Mouse (Mus musculus): Measurements from ENCODE around the gene Ch25h. TPM values are rescaled to one million over a fixed set of nuclear protein-coding genes. Genes with fewer than 3 reads are reported as not detected.

The Ch25h gene
- total RNA-seq, 2 experiments from 2014 or later: not detected

GRCm38 (mm10) chr19:34471703-34472102, 3.3 kb downstream of the Ch25h start:
- ATAC-seq (replicated peaks; ENCODE audit: poor library complexity): peak; percentile 30; the same call in 1 of the 2 replicates

GRCm38 (mm10) chr19:34468794-34469193, 6.2 kb downstream of the Ch25h start:
- no peak for ATAC-seq (replicated peaks; ENCODE audit: poor library complexity)

- ATAC-seq (replicated peaks; ENCODE audit: poor library complexity): no peak
Observed at GRCm38 (mm10) chr19:34468216-34468615, 6.7 kb downstream of the Ch25h start.

GRCm38 (mm10) chr19:34464453-34464852, 10.5 kb downstream of the Ch25h start:
- peak; percentile 48 for ATAC-seq (replicated peaks; ENCODE audit: poor library complexity)

DNA sequence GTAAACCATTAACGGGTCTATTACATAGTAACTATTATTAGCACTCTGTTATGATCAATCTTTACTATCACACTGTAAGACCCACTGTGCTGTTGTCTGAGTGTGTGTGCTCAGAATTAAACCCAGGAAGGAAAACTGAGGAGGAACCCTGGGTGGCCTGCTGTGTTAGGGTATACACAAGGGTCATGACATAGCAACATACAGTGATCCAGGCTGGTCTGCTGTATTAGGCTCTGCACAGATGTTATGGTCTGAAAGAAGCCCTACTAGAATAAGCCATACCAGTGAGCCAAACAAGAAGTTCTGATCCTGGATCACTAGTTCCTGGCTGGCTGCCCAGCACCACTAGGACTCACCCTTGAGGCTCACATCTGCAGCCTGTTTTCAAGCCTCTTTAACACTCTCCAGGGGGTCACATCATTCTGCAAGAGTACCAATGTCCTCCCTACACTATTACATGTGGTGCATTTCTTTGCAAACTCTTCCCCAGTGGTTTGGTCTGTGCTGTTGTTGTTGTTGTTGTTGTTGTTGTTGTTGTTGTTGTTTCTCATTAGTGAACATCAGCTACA, 13.4 kb downstream of the Ch25h start:
- no peak for ATAC-seq (replicated peaks; ENCODE audit: poor library complexity)

DNA sequence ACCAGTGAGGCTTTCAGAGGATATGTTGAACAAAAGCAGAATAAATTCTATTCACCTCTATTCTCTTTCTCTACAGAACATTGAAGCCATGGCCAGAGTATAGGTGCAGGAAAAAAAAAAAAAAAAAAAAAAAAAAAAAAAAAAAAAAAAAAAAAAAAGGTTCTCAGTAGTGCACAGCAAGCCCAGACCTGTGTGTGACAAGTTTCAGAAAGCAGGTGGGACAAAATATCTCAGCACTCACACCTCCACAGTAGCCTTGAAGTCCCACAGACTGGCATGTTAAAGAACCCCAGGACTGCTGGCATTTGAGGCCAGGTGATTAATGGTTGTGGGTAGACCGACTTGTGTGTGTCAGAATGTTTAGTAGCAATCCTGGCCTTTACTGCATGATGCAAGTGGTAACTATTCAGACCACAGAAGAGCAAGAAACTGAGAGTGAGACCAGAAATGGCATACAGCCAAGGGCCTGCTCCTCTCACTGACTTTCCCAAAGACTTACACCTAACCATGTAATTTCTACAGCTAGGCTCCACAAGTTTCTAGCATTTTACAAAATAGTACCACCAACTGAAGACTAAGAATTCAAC, 24.1 kb downstream of the Ch25h start:
- ATAC-seq (replicated peaks; ENCODE audit: poor library complexity): no peak

DNA sequence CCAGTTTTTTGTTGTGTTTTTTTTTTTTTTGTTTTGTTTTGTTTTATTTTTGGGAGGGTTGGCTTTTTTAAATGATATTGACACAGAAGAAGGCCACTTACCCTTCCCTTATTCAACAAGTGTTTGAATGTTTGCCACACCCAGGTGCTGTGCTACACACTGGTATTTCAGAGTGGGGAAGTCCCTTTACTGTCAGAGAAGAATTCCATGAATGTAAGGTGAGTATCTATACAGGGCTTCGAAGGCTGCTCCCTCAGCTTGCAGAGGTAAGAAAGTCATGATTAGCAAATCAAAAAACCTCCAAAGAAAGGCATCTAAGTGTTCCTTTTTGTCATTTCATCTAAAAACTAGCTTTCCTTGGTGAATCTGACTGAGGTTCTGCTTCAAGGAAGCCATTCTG, 26.1 kb downstream of the Ch25h start:
- ATAC-seq (replicated peaks; ENCODE audit: poor library complexity): no peak

DNA sequence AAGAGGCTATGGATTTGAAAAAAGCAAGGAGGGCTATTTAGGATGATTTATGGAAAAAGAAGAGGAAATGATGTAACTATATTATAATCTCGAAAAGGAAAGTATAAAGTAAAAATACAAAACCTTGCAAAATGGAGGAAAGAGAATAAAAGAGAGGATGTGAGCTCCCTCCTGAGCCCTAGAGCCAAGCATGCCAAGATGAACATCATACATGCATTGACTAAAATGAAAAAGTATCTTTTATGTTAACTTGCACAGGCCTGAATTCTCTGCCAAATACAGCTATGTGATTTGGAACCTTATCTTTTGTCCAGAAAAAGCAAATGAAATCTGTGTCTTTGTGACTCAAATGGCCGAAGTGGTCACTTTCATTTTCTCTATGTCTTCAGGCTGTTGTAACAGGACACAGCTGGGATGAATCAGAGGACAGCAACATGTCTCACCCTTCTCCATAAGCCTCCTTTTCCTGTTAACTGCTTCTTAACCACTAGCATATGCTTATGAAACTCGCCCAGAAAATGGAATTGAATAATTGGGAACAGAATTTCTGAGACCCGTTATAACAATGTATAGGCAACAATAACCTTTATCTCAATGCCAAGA, 29.5 kb downstream of the Ch25h start:
- peak; percentile 69 for ATAC-seq (replicated peaks; ENCODE audit: poor library complexity)

DNA sequence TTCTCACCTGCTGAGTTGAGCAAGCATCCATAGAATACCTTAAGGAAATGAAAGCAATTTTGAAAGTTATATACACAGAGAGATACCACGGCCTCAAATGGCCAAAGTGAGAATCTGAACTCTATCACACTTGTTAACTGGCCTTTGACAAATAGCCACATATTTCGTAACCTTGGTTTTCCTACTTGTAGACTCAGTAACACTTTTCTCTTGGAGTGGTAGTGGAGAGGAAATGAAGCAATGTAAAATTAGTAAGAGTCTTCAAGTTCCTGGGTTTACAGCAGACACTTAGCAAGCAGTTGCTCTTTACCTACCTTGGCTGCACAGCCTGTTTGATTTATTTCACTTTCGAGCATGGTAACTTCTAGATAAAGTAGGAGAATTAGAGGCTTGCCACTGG, 30.2 kb downstream of the Ch25h start:
- ATAC-seq (replicated peaks; ENCODE audit: poor library complexity): peak; percentile 40

DNA sequence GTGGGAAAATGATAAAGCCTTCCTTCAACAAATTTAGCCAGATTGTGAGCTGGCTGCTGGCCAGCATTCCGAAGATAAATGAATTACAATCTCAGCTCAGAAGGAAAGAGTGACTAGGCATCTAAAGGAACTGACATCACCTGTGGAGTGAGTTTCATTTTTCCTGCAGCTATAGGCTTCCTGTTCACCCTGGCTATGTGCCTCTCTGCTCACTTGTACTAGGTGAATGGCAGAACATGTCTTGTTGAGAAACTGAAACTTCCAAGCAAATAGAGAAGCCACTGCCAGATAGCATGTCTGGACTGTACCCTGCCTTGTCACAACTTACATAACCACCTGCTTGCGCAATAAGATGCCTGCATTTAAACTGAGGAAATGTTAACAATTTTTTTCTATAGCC, 33.0 kb downstream of the Ch25h start:
- ATAC-seq (replicated peaks; ENCODE audit: poor library complexity): peak; percentile 96

DNA sequence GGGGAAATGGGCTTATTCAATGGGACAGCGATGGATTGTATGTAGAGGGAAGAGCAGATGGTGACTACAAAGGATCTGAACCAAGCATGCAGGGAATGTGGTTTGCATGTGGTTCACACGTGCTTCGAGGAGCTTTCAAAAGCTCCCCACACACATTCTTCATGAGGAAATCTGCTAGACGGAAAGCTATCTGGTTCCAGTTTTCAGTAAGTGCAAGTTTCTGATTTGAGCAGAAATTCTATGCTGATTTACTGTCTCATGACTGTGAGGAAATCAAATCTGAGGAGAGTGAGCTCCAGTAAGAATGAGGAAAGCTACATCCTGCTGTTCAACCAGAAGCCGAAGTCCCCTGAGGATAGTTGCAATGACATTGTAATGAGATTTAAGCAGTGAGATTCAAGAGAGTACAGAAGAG, 39.8 kb downstream of the Ch25h start:
- ATAC-seq (replicated peaks; ENCODE audit: poor library complexity): no peak

GRCm38 (mm10) chr19:34431314-34431713, 43.6 kb downstream of the Ch25h start:
- no peak for ATAC-seq (replicated peaks; ENCODE audit: poor library complexity)

DNA sequence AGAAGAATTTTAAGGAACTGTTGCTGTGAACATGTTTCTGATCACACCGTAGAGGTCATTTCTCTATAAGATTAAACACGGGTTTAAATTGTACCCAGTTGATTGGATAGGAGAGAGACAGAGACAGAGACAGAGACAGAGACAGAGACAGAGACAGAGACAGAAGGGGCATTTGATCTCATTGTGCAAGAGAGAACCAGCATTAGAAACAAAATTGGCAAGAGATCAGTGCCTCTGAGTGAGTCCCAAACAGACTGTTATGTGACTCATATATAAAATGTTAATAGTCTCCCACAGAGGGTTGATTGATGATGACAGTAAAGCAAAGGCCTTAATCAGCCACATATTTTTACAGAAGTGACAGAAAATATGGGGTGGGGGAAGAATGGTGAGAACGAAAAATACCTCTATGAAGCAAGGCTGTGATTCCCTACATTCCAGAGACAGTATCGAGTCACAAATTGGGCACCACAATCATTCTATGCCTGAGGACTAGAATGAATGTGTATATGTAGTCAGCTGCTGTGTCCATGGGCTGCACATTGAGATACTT, 51.1 kb downstream of the Ch25h start:
- no peak for ATAC-seq (replicated peaks; ENCODE audit: poor library complexity)

Other genes starting within 250 kb of the Ch25h start
- gene Acta2, start 219.6 kb downstream of the Ch25h start, total RNA-seq (2015): 0.10 and 0.12 TPM in 2 replicates
- 0.17 TPM in 1 of 2 replicates, not detected in the other for gene Acta2, start 219.6 kb downstream of the Ch25h start, total RNA-seq (2017)
- 1.6 and 4.6 TPM in 2 replicates for gene Fas, start 184.5 kb downstream of the Ch25h start, total RNA-seq (2015)
- 1.3 and 2.3 TPM in 2 replicates for gene Fas, start 184.5 kb downstream of the Ch25h start, total RNA-seq (2017)
- gene Lipa, start 52.3 kb upstream of the Ch25h start, total RNA-seq (2015): 60.4 TPM in 2 replicates
- 30.9 and 32.4 TPM in 2 replicates for gene Lipa, start 52.3 kb upstream of the Ch25h start, total RNA-seq (2017)
- 7.7 and 8.0 TPM in 2 replicates for gene Ifit2, start 75.5 kb upstream of the Ch25h start, total RNA-seq (2015)
- 19.0 and 19.2 TPM in 2 replicates for gene Ifit2, start 75.5 kb upstream of the Ch25h start, total RNA-seq (2017)
- 0.88 and 1.1 TPM in 2 replicates for gene Ifit3, start 108.4 kb upstream of the Ch25h start, total RNA-seq (2015)
- 1.2 and 1.8 TPM in 2 replicates for gene Ifit3, start 108.4 kb upstream of the Ch25h start, total RNA-seq (2017)
- 0.12 and 0.17 TPM in 2 replicates for gene Ifit1bl1, start 126.8 kb upstream of the Ch25h start, total RNA-seq (2015)
- gene Ifit1bl1, start 126.8 kb upstream of the Ch25h start, total RNA-seq (2017): 0.25 and 0.30 TPM in 2 replicates
- gene Ifit3b, start 132.8 kb upstream of the Ch25h start, total RNA-seq (2015): not detected in 2 replicates
- gene Ifit3b, start 132.8 kb upstream of the Ch25h start, total RNA-seq (2017): 0.27 TPM in 1 of 2 replicates, not detected in the other
- gene Ifit1bl2, start 165.6 kb upstream of the Ch25h start, total RNA-seq (2015): not detected in 2 replicates
- 0.27 and 0.83 TPM in 2 replicates for gene Ifit1bl2, start 165.6 kb upstream of the Ch25h start, total RNA-seq (2017)
- gene Ifit1, start 165.7 kb upstream of the Ch25h start, total RNA-seq (2015): 1.5 and 2.1 TPM in 2 replicates
- gene Ifit1, start 165.7 kb upstream of the Ch25h start, total RNA-seq (2017): 1.0 and 1.1 TPM in 2 replicates